Mouse (Mus musculus) heart, embryonic 14.5 days (tissue): Measurements from ENCODE around the gene Smim23. TPM values are rescaled to one million over a fixed set of nuclear protein-coding genes. Genes with fewer than 3 reads are reported as not detected.

Experiments
- ATAC-seq: fragments of 200-750 bp; cut with Nextera tagmentation; 2 replicates; pipeline ENCODE4 v1.8.0; 2017; ENCODE audit warnings: low read depth, moderate TSS enrichment; ENCODE audit not compliant: insufficient number of reproducible peaks, insufficient read depth, low FRiP score
- H3K27ac ChIP-seq, 2 experiments: fragments of 200-500 bp in 1 of 2; fragments of 300-500 bp in 1 of 2; sonication (generic) in 1 of 2; replicated peaks in 1 of 2; 2 replicates each; pipeline ENCODE4 v1.5.1; 2012 to 2014; ENCODE audit warnings: low read depth in 2 of 2, low read length in 2 of 2, control low read depth in 1 of 2, mild to moderate bottlenecking in 1 of 2, mixed read lengths in 1 of 2; ENCODE audit not compliant: control insufficient read depth in 1 of 2, insufficient read depth in 1 of 2
- H3K27me3 ChIP-seq: fragments of 300-500 bp; sonication (generic); 2 replicates; pipeline ENCODE4 v1.6.1; 2014; ENCODE audit warnings: mild to moderate bottlenecking, low read length, control low read depth; ENCODE audit not compliant: control insufficient read depth, insufficient read depth
- H3K36me3 ChIP-seq: fragments of 300-500 bp; sonication (generic); 2 replicates; pipeline ENCODE4 v1.6.1; 2014; ENCODE audit warnings: mild to moderate bottlenecking, control low read depth, low read length, mixed read lengths; ENCODE audit not compliant: control insufficient read depth, insufficient read depth
- H3K4me1 ChIP-seq, 2 experiments: fragments of 200-500 bp in 1 of 2; fragments of 300-500 bp in 1 of 2; sonication (generic) in 1 of 2; 2 replicates each; pipeline ENCODE4 v1.6.1; 2012 to 2014; ENCODE audit warnings: low read length in 2 of 2, control low read depth in 1 of 2, mixed read lengths in 1 of 2; ENCODE audit not compliant: control insufficient read depth in 2 of 2, insufficient read depth in 2 of 2
- H3K4me2 ChIP-seq: fragments of 300-500 bp; sonication (generic); 2 replicates; pipeline ENCODE4 v1.6.1; 2014; ENCODE audit warnings: mild to moderate bottlenecking, low read length
- H3K4me3 ChIP-seq, 2 experiments: fragments of 200-500 bp in 1 of 2; fragments of 300-500 bp in 1 of 2; sonication (generic) in 1 of 2; 2 replicates each; pipeline ENCODE4 v1.5.1; 2012 to 2014; ENCODE audit warnings: low read length in 2 of 2, mild to moderate bottlenecking in 2 of 2, control low read depth in 1 of 2, low read depth in 1 of 2, moderate library complexity in 1 of 2; ENCODE audit not compliant: control insufficient read depth in 1 of 2, insufficient read depth in 1 of 2
- H3K9ac ChIP-seq: fragments of 300-500 bp; sonication (generic); 2 replicates; pipeline ENCODE4 v1.6.1; 2014; ENCODE audit warnings: mild to moderate bottlenecking, low read length
- H3K9me3 ChIP-seq: fragments of 300-500 bp; sonication (generic); 2 replicates; pipeline ENCODE4 v1.6.1; 2016; ENCODE audit warnings: low read length, control low read depth; ENCODE audit not compliant: control insufficient read depth
- WGBS: fragments of 180-500 bp; shearing (Covaris S2); extraction: QIAGEN DNeasy Blood & Tissue Kit; methylation state at CpG from one replicate; pipeline ENCODE4 v1.1.7; 2014; 5-methylcytosine and 5-hydroxymethylcytosine counted together
- polyA plus RNA-seq: library from polyadenylated mRNA; unstranded; fragments of >200 nt; fragmentation: Nextera tagmentation; extraction: Ambion mirVana; gene quantifications from 2 replicates; pipeline ENCODE4 v1.2.1, GENCODE M21; 2014

The Smim23 gene
- polyA plus RNA-seq, 1 experiment from 2014 or later: not detected

- WGBS: 86% methylated on average over 7 of the region's 7 CpGs
- no peaks in the 10 kb centered on the region for H3K4me1 ChIP-seq
- H3K9ac ChIP-seq: no peak overlapping the region
- ATAC-seq: no peak
- no peaks in the 10 kb centered on the region for H3K9me3 ChIP-seq
- H3K36me3 ChIP-seq: no peaks in the 10 kb centered on the region
- H3K27me3 ChIP-seq: no peaks in the 10 kb centered on the region
- H3K4me2 ChIP-seq: no peak overlapping the region
- no peak overlapping the region for H3K27ac ChIP-seq
- H3K4me3 ChIP-seq: no peak overlapping the region
Observed at GRCm38 (mm10) chr11:32800929-32801375, 23.5 kb downstream of the Smim23 start.

GRCm38 (mm10) chr11:32798445-32798844 lies 26.0 kb downstream of the Smim23 start:
- no peaks in the 10 kb centered on the region for H3K9me3 ChIP-seq
- no peaks in the 10 kb centered on the region for H3K27me3 ChIP-seq
- no peaks in the 10 kb centered on the region for H3K36me3 ChIP-seq
- WGBS: 53% methylated on average over 4 of the region's 4 CpGs
- H3K9ac ChIP-seq: no peak overlapping the region
- no peak overlapping the region for H3K4me2 ChIP-seq
- no peak overlapping the region for H3K27ac ChIP-seq
- peak; percentile 28; the same call in 1 of the 2 replicates for ATAC-seq
- H3K4me1 ChIP-seq: peaks cover 4 to 9% of the 10 kb centered on the region in 2 experiments; a peak in 3 of 4 replicates
- H3K4me3 ChIP-seq: no peak overlapping the region

- Histone ChIP-seq H3K9ac (no peak overlapping the region), H3K9me3 (no peaks in the 10 kb centered on the region), H3K36me3 (no peaks in the 10 kb centered on the region), H3K4me2 (no peak overlapping the region), H3K4me3 (no peak overlapping the region), H3K4me1 (peaks cover 4 to 9% of the 10 kb centered on the region in 2 experiments; a peak in 3 of 4 replicates), H3K27ac (no peak overlapping the region), H3K27me3 (no peaks in the 10 kb centered on the region)
- WGBS: 72% methylated on average over 10 of the region's 10 CpGs
- no peak for ATAC-seq
Observed at GRCm38 (mm10) chr11:32794759-32795445, 29.5 kb downstream of the Smim23 start.

- Histone ChIP-seq H3K4me3 (no peak overlapping the region), H3K27ac (no peak overlapping the region), H3K9me3 (no peaks in the 10 kb centered on the region), H3K4me1 (peaks cover 6 to 7% of the 10 kb centered on the region in 2 experiments; a peak in 3 of 4 replicates), H3K9ac (no peak overlapping the region), H3K27me3 (no peaks in the 10 kb centered on the region; the same call in 1 of the 2 replicates), H3K4me2 (no peak overlapping the region), H3K36me3 (no peaks in the 10 kb centered on the region)
- ATAC-seq: no peak
- WGBS: 86% methylated on average over 5 of the region's 5 CpGs
Observed at GRCm38 (mm10) chr11:32786201-32786600, 38.2 kb downstream of the Smim23 start.

GRCm38 (mm10) chr11:32785591-32786147 lies 38.7 kb downstream of the Smim23 start:
- H3K4me3 ChIP-seq: no peak overlapping the region
- H3K27me3 ChIP-seq: no peaks in the 10 kb centered on the region; the same call in 1 of the 2 replicates
- H3K4me1 ChIP-seq: peaks cover 8 to 11% of the 10 kb centered on the region in 2 experiments; a peak in 3 of 4 replicates
- 82% methylated on average over 6 of the region's 6 CpGs for WGBS
- no peak overlapping the region for H3K4me2 ChIP-seq
- H3K9ac ChIP-seq: no peak overlapping the region
- ATAC-seq: no peak
- H3K27ac ChIP-seq: no peak overlapping the region
- no peaks in the 10 kb centered on the region for H3K9me3 ChIP-seq
- H3K36me3 ChIP-seq: no peaks in the 10 kb centered on the region

GRCm38 (mm10) chr11:32782724-32783123 lies 41.7 kb downstream of the Smim23 start:
- Histone ChIP-seq H3K36me3 (no peaks in the 10 kb centered on the region), H3K9me3 (no peaks in the 10 kb centered on the region), H3K9ac (no peak overlapping the region), H3K27me3 (no peaks in the 10 kb centered on the region; the same call in 1 of the 2 replicates), H3K4me1 (peaks cover 8 to 11% of the 10 kb centered on the region in 2 experiments; a peak in 3 of 4 replicates), H3K4me3 (no peak overlapping the region), H3K27ac (no peak overlapping the region), H3K4me2 (no peak overlapping the region)
- no peak for ATAC-seq
- 43% methylated on average over 3 of the region's 3 CpGs for WGBS

- Histone ChIP-seq H3K9me3 (no peaks in the 10 kb centered on the region), H3K4me3 (no peak overlapping the region), H3K36me3 (no peaks in the 10 kb centered on the region), H3K4me2 (no peak overlapping the region), H3K27me3 (no peaks in the 10 kb centered on the region; the same call in 1 of the 2 replicates), H3K4me1 (peaks cover 8 to 11% of the 10 kb centered on the region in 2 experiments; a peak in 3 of 4 replicates), H3K9ac (no peak overlapping the region), H3K27ac (no peak overlapping the region)
- ATAC-seq: no peak
- 49% methylated on average over 2 of the region's 2 CpGs for WGBS
Observed at GRCm38 (mm10) chr11:32781633-32782404, 42.6 kb downstream of the Smim23 start.
